Mouse (Mus musculus): ENCODE data around the gene Ccdc158.

The Ccdc158 gene

DNA sequence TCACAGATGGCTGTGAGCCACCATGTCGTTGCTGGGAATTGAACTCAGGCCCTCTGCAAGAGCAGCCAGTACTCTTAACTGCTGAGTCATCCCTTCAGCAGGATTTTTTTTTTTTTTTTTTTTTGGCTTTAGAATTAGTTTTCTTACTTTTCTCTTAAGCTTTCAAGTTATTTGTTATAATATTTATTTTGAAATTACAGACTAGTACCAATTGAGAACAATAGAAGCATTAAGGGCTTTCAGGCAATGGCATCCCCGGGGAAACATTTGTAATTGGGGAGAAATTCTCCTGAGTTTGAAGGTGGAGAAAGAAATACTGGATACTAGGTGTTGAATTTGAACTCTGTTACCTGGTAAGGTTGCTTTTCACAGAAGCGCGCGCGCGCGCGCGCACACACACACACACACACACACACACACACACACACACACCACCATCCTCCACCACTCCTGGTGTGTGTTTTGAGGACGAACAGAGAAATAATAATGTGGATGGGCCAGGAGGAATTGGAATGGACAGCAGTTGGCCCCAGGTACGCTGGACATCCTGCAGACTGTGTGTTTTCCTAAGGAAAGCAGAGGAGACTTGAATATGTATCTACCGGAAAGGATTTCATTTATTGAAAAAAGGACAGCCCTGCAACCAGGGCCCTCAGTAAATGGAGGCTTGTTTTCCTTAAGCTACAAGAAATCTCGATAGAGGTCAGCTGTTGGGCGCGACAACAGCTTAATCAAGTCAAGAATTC, 9.8 kb upstream of the Ccdc158 start:
- DNase-seq, result no peak

DNA sequence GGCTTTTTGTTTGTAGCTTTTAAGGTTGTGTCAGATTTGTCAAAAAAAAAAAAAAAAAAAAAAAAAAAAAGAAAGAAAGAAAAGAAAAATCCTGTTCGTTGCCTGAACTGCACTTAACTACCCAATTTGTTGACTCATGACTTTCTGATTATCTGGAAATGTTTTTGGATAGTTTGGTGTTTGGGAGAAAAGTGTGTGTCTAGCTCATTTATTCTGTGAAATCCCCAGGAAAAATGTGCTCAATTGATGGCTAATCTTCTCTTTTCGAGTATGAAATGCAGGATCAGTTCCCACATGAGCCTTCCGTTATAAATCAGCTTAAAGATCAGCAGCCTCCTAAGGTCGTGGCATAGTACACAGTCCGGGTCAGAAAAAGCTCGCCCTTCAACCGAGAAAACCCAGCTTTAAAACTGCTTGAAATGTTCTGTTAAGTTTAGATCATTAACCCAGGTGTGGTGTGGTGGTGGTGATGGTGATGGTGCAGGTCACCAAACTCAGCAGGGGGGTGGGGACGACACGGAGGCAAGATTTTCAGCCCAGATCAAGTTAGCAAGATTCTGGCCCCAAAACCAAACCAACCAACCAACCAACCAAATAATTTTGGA, 8.9 kb upstream of the Ccdc158 start:
- no peak for DNase-seq

DNA sequence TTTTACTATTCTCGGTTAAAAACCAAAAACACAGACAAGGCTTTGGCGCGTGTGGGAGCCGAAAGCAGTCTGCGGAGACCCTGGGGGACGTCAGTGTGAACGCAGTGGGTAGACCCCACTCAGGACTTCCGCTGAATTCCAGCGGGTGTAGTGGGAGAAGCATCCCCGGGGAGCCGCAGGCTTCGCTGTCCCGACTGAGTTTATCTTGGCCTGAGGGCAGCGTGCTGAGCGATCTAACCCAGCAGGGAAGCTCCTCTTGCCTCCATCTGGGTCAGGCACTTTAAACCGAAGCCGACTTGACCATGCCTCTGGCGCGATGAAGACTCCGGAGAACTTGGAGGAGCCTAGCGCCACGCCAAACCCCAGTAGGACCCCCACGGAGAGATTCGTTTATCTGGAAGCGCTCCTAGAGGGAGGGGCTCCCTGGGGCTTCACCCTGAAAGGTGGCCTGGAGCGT, 8.3 kb upstream of the Ccdc158 start, which contains the start of gene Shroom3:
Gene Shroom3 (plus strand): TSS at position 85 of the 457 bp plus-strand sequence.
- peak in 1 of 2 experiments; percentile 18 for DNase-seq

DNA sequence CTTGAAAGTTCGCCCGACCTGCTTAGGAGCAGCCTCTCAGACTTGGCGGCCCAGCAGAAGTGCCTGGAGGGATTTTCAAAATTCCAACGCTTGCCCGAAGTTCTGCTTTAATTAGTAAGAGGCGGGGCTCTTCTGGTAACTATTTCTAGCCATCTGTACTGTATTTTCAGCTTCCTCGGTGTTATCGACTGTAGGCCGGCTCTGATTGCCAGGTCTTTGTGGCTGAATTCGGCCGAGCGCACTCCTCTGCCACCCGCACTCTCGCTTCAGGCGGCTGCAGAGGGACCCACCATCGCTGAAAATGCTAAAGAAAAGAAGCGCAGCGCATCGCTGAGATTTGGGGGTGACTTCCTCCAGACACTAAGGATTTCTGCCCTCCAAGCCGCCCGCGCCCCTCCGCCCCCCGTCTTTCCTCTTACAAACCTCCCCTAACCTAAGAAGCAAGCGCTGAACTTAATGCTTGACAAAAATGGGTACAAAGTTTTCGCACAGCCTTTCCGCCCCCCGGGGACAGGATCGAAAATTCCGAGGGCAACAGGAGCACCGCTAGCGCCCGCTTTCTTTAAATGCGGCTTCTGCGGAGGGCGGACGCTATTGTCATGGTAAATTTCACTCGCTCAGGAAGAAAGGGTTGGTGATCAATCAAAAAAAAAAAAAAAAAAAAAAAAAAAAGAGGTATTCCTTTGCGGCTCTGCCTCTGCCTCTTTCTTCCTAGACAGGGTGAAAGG, 7.7 kb upstream of the Ccdc158 start:
- DNase-seq, result peak in 1 of 2 experiments; percentile 19

DNA sequence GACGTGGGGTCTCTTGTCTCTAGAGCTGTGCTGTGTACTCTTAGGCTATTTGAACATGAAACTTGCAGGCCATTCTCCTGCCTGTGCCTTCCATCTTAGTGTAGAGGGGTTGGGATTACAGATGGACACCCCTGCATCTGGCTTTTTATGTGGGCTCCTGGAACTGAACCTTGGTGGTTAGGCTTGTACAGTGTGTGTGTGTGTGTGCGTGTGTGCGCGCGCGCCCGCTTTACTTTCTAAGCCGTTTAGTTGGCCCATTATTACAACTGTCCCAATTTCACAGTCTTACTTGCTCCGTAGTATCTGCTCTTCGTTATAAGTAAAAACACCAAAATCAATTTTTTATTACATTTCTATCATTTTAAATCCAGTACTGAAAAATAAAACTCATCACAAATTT, 6.8 kb upstream of the Ccdc158 start:
- DNase-seq, result no peak

DNA sequence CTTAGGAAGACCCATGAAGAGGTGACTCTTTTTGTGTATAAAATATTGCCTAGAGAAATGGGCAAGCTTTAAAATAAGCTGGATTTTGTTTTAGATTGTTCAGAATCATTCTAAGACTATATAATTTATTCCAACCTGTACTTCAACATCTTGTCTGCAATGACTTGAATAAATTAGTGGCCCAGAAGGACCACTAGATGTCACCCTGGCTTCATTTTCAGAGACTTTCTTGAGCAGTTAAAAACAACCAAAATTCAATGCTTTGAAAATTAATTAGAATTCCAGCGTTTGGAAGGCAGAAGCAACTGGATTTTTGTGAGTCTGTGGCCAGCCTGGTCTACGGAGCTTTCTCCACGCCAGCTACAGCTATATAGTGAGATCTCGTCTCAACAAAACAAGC, 4.4 kb upstream of the Ccdc158 start:
- peak; percentile 57 to 67 for DNase-seq

DNA sequence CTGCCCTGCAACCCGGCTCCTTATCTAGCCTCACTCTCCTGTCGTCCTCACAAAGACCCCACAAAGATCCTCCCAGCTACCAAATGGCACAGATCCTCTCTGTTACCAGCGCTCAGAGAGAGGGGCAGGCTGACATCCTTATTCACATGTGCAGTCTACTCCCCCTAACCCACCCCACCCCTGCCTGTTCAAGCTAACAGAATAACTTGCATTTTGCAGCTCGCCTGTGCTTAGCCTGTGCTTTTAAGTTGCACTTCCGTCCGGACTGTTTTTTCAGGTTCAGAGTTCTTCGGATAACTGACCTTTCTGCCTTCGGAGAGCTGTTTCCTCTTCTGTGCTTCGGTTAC, 476 bp upstream of the Ccdc158 start:
- DNase-seq, result no peak

DNA sequence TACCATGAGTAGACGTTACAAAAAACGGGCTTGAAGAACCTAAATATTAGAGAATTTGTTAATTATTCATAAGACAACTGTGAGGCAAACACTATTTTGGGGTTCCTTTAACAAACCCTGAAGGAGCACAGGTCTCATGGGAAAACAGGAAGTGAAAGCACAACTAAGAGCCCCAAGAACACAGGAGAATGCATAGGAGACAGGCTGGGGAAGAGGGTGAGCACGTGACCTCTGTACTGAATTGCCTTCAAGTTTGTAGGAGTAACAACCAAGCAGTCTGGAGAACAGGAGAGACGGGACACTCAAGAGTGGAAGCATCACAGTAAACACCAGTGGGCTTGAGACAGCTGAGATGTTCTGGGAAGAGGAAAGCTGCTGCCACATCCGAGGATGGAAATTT, 8.2 kb downstream of the Ccdc158 start:
- no peak for DNase-seq

DNA sequence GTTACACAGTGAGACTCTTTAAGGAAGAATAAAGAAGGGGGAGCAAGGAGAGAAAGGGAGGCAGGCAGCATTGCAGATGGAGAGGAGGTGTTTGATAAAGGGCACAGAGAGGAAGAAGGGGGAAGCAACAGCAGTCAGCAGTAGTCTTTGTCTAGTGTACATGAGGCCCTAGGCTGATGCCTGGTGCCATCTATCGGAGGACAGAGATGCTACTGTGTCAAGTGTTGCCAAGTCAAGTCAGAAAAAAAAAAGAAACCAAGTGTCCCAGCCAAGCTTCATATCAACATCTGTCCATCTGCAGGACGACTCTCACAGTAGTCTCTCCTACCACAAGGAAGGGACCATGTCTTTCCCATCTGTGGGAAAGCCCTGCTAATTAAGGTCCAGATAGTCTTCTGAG, 10.8 kb downstream of the Ccdc158 start:
- DNase-seq, result no peak

DNA sequence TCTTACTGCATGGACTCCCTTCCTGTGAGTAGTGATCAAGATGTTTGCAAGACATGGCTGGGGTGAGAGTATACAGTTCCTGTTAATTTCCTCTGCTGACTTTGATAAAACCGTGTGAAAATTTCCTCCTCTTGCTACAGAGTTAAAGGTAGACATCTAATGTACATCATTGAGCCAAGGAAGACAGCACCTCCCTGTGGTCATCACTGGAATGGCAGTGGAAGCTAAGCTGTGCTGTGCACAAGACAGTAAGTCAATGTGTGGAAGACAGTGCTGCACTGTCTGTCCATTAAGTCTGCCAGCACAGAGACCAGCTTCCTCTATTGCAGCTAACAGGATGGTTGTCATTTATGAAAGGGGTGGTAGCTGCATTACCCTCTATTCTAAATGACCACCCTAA, 18.8 kb downstream of the Ccdc158 start:
- DNase-seq, result peak; percentile 76 to 84

DNA sequence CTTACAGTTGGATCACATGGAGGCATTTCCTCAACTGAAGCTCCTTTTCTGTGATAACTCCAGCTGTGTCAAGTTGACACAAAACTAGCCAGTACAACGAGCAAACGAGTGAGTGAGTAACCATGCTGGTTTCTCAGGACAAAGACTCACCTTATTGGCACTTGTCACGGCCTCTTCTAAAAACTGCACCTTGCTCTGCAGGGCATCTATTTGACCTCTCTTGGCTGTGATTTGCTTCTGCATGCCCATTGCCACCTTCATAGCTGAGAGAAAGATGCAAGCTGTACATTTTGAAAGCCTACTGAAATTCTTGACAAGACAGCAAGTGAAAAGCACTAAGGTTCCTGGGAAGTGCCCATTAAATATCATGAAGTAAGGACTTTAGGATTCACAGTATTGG, 34.2 kb downstream of the Ccdc158 start:
- no peak for DNase-seq

DNA sequence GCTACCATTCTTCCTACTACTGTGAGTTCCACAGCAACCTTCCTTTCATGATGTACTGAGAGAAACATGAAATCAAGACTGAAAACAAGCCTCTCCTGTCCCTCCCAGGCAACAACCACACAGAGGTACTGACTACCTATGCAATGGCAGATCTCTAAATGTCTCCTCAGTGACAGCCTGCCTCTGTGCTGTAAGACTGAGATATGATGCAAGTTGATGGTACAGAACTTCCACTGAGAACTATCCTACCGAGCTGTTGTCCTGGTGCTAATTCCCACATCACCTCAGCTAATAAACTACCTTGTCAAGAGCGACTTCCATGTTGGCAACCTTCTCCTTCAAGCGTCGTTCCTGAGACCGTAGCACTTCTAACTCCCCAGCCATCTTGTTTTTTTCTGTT, 39.2 kb downstream of the Ccdc158 start:
- DNase-seq, result no peak

DNA sequence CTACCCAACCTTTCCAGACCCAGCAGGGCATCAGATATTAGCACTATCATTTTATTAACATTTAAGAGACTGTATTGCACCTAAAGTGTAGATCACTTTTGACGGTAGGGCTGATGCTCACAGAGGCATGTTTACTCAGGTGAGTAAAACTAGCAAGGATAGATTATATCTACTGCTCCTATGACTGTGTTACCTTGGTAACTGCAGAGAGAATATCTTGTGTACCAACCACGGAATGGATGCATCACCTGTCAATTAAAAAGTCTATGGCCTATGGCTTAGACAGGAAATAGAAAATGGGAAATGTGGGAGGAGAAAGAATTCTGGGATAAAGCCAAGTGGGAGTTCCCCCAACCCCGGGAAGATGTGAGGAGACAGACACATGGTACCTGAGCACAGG, 40.2 kb downstream of the Ccdc158 start:
- DNase-seq, result no peak

DNA sequence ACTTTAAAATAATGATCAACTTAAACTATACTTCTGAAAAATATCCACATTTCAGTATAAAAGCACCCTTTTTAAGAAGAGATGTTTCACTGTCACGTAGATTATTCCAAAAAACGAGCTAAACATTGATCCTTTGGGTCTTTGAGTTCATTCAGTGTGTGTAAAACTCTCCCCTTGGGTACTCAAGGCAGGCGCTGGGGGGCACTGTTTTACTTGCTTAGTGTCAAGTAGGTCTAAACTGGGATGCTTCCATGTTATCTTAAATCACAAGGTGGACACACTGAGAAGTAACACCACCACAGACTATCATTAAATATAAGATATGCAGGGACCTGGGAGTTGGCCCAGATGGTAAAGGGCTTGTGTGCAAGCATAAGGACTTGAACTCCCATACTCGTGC, 41.5 kb downstream of the Ccdc158 start:
- DNase-seq, result peak in 1 of 2 experiments; percentile 9

DNA sequence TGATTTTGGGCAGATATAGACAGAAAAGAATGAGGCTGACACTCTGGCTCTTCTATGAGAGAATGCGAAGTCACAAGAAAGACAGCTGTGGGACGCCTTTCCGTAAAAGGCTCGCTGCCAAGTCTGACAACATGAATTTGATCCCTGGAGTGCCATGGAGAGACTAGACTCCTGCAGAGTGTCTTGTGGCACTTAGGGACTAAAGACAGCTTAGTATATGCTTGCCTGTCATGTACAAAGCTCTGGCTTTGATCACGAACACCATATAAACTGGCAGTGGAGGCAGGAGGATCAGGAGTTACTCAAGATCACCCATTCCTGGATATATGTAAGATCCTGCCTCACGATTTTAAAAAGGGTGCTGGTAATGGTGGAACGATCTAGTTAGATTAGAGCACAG, 47.2 kb downstream of the Ccdc158 start:
- no peak for DNase-seq

DNA sequence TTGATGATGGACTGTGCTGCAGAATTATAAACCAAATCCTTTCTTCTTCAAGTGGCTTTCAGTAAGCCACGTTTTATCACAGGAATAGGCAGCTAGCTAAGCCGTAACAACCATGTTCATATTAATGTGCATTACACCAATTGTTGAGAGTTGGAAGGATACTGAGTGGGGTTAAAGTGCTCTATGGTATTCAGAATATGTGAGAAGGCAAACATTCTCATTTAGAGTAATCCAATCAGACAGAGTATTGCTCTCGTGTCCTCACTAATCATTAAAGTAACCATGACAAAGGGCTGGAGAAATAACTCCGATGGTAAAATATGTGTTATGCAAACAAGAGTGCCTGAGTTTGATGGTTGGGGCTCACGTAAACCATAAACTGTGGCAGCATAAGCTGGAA, 53.2 kb downstream of the Ccdc158 start:
- no peak for DNase-seq

DNA sequence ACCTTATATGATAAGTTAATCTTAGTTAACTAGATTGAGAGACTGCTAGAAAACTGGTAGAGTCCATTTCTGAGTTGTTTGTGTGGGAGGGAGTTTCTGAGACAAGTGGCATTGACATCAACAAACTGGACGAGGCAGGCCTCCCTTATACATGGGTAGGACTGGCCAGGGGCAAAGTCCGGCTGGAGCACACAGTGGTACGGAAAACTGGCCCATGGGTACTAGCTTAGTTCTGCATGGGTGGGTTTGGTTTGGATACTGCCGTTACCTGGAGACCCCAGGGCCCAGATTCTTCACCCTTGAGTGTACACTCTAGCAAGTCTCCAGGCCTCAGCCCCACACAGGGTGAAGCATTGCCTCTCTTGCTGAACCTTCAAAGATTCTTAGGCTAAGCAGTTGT, 62.3 kb downstream of the Ccdc158 start:
- DNase-seq, result no peak

DNA sequence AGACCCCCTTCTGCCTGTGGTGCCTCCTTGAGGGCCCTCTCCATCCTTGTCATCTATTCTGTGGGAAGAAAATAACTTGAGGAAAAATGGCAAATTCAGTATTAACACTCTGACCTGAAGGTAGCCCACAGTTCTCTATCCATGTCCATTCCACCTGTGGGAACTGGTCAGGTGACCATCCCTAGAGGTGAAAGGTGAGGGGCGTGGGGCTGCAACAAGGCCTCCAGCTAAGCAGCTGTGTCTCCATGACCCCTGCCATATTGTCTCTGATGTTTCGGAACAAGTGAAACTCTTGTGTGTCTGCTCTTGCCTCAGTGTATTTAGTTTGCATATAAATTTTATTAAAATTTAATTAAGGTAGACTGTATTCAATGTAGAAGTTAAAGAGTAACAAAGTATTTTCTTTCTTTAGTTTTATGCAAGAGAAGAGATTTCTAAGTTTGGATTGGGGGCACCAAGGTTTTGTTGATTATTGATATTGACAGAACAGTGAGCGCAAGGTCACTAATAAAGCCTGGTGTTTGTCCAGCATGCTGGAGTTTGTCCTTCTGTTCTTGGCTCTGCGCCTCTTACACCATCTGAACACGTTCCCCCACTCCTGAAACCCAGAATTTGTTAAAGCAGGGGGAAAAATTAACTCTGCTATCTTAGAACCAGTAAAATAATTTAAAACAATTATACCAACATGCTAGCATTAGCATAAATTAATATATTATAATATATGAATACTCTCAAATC, 67.4 kb downstream of the Ccdc158 start:
- no peak for DNase-seq

DNA sequence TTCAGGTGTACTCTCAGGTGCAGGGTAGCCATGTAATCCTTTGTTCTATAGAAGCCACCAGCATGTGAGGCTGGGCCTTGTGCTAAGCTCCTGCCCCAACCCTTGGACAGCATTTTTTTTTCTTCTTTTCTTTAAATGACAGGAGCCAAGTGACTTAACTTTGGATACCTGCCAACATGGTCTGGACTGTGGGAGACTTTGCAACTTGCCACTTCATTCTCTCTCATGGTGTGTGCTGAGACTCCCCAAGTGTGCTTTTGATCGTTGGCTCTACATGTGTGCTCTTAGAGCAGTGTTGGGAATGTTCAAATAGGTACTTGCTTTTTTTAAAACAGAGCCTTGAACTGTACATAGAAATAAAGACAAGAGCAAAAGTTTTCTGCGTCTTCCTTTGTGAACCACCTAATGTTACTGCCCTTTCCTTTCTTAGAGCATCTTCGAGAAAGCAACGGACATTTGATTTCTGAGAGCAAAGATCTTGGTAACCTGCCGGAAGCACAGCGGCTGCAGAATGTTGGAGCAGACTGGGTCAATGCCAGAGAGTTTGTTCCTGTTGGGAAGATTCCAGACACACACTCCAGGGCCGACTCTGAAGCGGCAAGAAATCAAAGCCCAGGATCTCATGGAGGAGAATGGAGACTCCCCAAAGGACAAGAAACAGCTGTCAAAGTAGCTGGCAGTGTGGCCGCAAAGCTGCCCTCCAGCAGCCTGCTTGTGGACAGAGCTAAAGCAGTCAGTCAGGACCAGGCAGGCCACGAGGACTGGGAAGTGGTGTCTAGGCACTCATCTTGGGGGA, 70.4 kb downstream of the Ccdc158 start:
- peak; percentile 40 to 42 for DNase-seq

DNA sequence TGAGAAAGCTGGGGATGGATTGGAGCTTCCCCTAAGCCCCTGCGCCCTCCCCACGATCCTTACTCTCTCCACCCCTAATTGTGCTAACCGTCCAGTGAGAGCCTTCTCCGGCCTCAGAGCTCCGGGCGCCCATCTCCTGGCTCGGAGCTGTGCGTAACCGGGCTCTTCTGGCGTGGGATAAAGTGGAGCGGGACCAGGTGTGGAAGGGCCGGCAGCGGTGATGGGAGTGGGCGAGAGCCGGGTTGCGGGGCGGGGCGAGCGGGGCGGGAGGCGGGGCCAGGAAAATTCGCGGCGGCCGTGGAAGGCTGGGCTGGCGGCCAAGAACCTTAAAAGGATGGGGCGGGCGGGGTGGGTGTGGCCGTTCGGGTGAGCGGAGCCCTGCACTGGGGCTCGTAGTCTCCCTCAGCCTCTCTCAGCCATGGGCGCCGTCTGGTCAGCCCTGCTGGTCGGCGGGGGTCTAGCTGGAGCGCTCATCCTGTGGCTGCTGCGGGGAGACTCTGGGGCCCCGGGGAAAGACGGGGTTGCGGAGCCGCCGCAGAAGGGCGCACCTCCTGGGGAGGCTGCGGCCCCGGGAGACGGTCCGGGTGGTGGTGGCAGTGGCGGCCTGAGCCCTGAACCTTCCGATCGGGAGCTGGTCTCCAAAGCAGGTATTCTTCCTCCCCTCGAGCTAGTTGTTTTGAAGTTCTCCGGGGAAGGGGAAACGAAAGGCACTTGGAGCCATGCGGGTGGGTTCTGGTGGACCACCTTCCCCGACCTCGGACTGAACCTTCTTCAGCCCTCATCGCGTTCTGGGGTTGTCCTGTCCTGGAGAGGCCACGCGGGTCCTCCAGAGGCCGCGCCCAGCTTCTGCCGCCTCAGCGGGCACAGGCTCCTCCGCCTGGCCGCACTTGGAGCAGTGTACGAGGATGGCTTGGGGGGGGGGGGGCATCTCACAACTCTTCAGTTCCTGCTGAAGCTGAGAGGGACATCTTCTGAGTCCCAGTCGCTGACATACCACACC, 72.1 kb downstream of the Ccdc158 start, which contains the start of gene Stbd1:
Gene Stbd1 (plus strand): TSS at position 351 of the 1,000 bp plus-strand sequence.
- DNase-seq, result peak; percentile 54 to 57

DNA sequence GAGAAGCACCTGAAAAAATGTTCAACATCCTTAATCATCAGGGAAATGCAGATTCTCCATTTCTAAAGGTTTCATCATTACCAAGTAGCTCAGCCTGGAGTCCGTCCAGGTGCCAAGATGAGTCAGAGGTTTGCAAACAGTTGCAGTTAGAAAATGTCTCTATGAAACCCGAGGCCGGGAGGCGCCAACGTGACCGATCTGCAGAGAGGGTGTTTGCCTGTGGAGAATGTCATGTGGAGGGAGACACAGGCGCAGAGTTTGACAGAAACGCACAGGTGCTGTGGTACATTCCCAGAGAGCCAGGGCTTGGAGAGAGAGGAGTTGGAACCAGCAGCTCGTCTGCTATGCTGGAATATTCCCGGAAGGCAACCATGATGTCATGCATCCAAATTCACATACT, 76.0 kb downstream of the Ccdc158 start:
- no peak for DNase-seq
